Mouse (Mus musculus) intestine, embryonic 15.5 days (tissue): ENCODE results near the gene Ror1. TPM values are rescaled to one million over a fixed set of nuclear protein-coding genes. Genes with fewer than 3 reads are reported as not detected.
A peak's percentile ranks its signal among the peaks of the same experiment; 100 is the strongest.

Experiments used
- ATAC-seq: fragments of 200-750 bp; cut with Nextera tagmentation; 2 replicates; pipeline ENCODE4 v1.8.0; 2017; ENCODE audit warnings: moderate TSS enrichment, moderate library complexity
- H3K27ac ChIP-seq: fragments of 300-500 bp; sonication (generic); 2 replicates; pipeline ENCODE4 v1.5.1; 2015; ENCODE audit warnings: mild to moderate bottlenecking, inconsistent platforms
- H3K27me3 ChIP-seq: fragments of 300-500 bp; sonication (generic); replicated peaks from 2 replicates; pipeline ENCODE4 v1.6.1; 2015; ENCODE audit warnings: inconsistent platforms
- H3K36me3 ChIP-seq: fragments of 300-500 bp; sonication (generic); 2 replicates; pipeline ENCODE4 v1.6.1; 2015; ENCODE audit warnings: inconsistent platforms
- H3K4me1 ChIP-seq: fragments of 300-500 bp; sonication (generic); replicated peaks from 2 replicates; pipeline ENCODE4 v1.6.1; 2015; ENCODE audit warnings: inconsistent platforms
- H3K4me2 ChIP-seq: fragments of 300-500 bp; sonication (generic); replicated peaks from 2 replicates; pipeline ENCODE4 v1.6.1; 2015; ENCODE audit warnings: mild to moderate bottlenecking, inconsistent platforms
- H3K4me3 ChIP-seq: fragments of 300-500 bp; sonication (generic); replicated peaks from 2 replicates; pipeline ENCODE4 v1.5.1; 2015; ENCODE audit warnings: inconsistent platforms
- H3K9ac ChIP-seq: fragments of 300-500 bp; sonication (generic); 2 replicates; pipeline ENCODE4 v1.6.1; 2015; ENCODE audit warnings: inconsistent platforms
- H3K9me3 ChIP-seq: fragments of 300-500 bp; sonication (generic); 2 replicates; pipeline ENCODE4 v1.6.1; 2016; ENCODE audit warnings: inconsistent platforms
- WGBS: fragments of 180-500 bp; shearing (Covaris S2); methylation state at CpG from one replicate; pipeline ENCODE4 v1.1.7; 2015; 5-methylcytosine and 5-hydroxymethylcytosine counted together
- polyA plus RNA-seq: library from polyadenylated mRNA; unstranded; fragments of >200 nt; fragmentation: Nextera tagmentation; extraction: Ambion mirVana; gene quantifications from 2 replicates; pipeline ENCODE4 v1.2.1, GENCODE M21; 2015

Gene Ror1
- polyA plus RNA-seq: 8.0 and 9.3 TPM in 2 replicates

DNA sequence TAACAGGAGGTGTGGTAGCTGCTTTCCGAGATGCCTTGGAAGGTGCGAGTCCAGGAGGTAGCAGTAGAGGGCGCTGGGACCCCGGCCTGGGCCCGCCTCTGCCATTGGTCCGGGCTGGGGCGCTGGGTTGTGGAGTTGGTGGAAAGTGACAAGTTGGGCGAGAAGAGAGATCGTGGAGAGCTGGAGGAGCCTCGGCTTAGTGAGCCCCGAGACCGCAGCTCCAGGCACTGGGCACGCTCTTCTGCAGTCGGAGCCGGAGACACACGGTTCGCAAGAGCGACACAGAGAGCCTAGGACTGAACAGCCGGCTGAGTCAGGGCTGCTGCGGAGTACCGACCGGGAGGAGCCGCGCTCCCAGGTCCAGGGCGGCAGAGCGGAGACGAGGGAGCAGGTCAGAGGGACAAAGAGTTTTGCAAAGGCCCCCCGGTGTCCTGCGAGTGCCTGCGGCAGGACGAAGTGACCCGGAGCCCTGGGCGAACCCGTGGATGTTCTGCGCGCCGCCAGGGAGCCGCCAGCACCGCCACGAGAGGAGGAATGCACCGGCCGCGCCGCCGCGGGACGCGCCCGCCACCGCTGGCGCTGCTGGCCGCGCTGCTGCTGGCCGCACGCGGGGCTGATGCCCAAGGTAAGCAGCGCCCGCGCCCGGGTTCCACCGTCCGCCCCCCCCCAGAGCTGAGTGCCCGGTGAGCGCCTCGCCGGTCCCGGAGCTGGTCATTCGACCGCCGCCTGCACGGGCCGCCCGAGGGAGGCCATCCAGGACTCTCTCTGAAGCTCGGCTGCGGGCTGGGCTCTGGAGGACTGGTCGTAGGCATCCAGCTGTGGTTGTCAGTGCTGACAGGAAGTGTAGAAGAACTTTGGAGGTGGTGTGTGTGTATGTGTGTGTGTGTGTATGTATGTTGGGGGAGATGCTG lies at the start of gene Ror1:
Gene Ror1, plus strand, starts transcription at position 107 of the 911 bp plus-strand sequence.
- Histone ChIP-seq H3K36me3 (no peaks in the 10 kb centered on the region), H3K27ac (peak within 1 kb of the TSS; percentile 87), H3K9me3 (no peaks in the 10 kb centered on the region), H3K27me3 (no peaks in the 10 kb centered on the region), H3K9ac (peak within 1 kb of the TSS; percentile 75), H3K4me1 (peaks cover 3% of the 10 kb centered on the region; the same call in 1 of the 2 replicates), H3K4me3 (peak within 1 kb of the TSS; percentile 83), H3K4me2 (peak within 1 kb of the TSS; percentile 91)
- WGBS: 0% methylated on average over 75 of the region's 76 CpGs
- ATAC-seq: peak; percentile 92

DNA sequence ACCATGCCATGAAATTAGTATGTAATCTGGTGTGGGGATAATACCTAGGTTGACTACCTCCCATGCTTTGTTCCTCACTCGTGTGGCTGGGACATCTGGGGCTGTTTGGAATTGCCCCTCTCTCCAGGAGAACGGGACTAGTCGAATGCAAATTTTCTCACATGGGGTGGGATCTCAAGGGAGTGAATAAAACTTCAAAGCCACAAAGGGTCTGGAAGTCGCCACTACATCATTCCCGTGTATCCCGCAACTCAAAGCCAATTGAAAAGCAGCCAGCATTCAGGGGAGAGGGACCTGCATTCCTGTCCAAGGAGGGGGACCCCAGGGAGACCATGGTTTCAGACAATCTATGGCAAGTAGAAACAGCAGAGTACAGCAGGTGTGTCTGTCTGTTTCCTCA lies 48.5 kb upstream of the Ror1 start:
- no peak overlapping the region for H3K9ac ChIP-seq
- no peak overlapping the region for H3K4me2 ChIP-seq
- no peak overlapping the region for H3K27ac ChIP-seq
- 57% methylated on average over 6 of the region's 6 CpGs for WGBS
- H3K9me3 ChIP-seq: no peaks in the 10 kb centered on the region
- no peaks in the 10 kb centered on the region for H3K36me3 ChIP-seq
- no peaks in the 10 kb centered on the region for H3K27me3 ChIP-seq
- ATAC-seq: no peak
- no peak overlapping the region for H3K4me3 ChIP-seq
- H3K4me1 ChIP-seq: 0 out of 2 replicates have a peak, but pooled peaks cover 8% of the 10 kb centered on the region

DNA sequence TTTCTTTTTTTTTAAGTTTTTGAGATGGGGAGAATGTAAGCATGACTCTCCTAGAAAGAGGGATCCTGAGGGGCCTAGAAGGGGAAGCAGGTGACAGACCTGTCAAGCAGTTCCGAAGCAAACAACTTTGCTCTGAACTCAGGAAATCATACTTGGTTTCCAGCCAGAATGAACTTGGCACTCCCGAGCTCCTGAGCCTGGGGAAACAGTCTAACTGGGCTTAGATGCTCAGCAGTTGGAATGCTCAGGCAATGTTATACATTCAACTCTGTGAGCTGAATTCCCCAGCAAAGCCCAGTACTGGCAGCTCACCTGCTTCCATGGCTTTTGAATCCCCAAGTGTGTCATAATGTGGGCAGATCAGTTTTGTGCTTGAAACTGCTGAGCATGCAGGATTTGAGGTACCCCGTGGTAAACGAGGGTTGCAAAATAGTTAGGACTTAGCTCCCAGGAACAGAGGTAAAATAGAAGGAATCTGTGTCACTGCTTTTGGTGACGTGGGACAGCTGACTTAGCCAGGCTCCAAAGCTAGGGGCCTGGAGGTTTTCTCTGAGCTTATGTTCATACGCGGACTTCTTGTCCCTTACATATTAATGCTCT lies 47.1 kb upstream of the Ror1 start:
- WGBS: 55% methylated on average over 7 of the region's 7 CpGs
- ATAC-seq: no peak
- 0 out of 2 replicates have a peak, but pooled peaks cover 8% of the 10 kb centered on the region for H3K4me1 ChIP-seq
- H3K9ac ChIP-seq: no peak overlapping the region
- H3K4me2 ChIP-seq: no peak overlapping the region
- H3K9me3 ChIP-seq: no peaks in the 10 kb centered on the region
- peak overlapping the region; percentile 2; the same call in 1 of the 2 replicates for H3K27ac ChIP-seq
- no peaks in the 10 kb centered on the region for H3K36me3 ChIP-seq
- no peaks in the 10 kb centered on the region for H3K27me3 ChIP-seq
- no peak overlapping the region for H3K4me3 ChIP-seq

DNA sequence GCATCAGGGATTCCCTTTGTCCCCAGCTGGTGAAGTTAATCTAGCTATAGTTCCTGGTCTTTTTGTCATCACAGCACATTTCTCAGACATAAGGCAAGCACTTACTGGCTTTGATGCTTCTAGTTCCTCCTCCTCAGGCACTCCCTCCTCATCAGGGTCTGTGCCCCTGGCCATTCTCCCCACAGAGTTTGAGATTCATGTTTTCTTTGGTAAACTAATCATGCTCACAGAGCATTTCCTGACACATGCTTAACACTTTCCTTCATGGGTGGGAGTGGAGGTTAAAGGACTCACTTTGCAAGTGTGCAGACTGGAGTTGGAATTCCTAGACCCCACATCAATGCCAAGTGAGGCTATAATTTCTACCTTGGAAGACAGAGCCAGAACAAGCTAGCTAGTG lies 43.8 kb upstream of the Ror1 start:
- H3K9ac ChIP-seq: no peak overlapping the region
- H3K4me2 ChIP-seq: no peak overlapping the region
- no peaks in the 10 kb centered on the region for H3K9me3 ChIP-seq
- H3K27me3 ChIP-seq: no peaks in the 10 kb centered on the region
- no peaks in the 10 kb centered on the region for H3K36me3 ChIP-seq
- no peak overlapping the region for H3K27ac ChIP-seq
- ATAC-seq: no peak
- peaks cover 10% of the 10 kb centered on the region; the same call in 1 of the 2 replicates for H3K4me1 ChIP-seq
- no peak overlapping the region for H3K4me3 ChIP-seq

DNA sequence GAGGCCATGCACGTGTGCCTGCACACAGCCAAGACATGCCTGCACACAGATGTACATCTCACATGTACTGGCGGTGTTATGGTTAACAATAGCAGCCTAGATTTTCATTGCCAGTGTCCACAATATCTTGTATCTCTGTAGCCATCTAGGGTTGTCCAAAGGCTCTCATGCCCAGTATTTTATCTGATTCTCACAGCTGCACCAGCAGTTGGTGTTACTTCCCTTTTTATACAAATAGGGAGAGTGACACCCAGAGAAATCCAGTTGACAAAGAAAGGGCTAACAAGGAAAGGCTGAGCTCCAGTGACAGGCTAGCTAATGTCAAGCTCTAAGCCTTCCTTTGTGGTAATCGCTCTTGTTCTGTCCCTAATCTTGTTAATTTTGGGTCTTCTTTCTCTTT lies 43.3 kb upstream of the Ror1 start:
- peaks cover 10% of the 10 kb centered on the region; the same call in 1 of the 2 replicates for H3K4me1 ChIP-seq
- H3K9ac ChIP-seq: no peak overlapping the region
- H3K27me3 ChIP-seq: no peaks in the 10 kb centered on the region
- no peak overlapping the region for H3K4me2 ChIP-seq
- no peak overlapping the region for H3K27ac ChIP-seq
- H3K4me3 ChIP-seq: no peak overlapping the region
- 61% methylated on average over 3 of the region's 3 CpGs for WGBS
- no peak for ATAC-seq
- H3K36me3 ChIP-seq: no peaks in the 10 kb centered on the region
- H3K9me3 ChIP-seq: no peaks in the 10 kb centered on the region

DNA sequence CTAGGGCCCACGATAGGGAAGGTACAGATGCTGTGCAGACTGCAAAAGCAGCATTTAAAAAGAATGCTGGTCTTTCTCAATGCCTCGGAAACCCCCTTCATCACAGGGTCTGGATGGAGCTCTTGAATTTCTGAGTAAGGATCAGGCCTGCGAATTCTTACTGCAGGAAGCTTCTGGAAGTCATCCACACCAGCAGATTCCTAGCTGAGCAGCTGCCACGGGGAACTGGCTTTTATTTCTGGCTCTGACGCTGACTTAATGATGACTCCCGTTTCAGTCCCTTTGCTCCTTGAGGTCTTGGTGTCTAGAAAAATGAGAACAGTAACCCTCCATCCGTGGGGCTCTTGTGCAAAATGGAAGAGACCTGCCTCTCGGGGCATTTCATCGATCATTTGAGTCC lies 39.5 kb upstream of the Ror1 start:
- Histone ChIP-seq H3K9me3 (no peaks in the 10 kb centered on the region), H3K27ac (no peak overlapping the region), H3K4me3 (no peak overlapping the region), H3K36me3 (no peaks in the 10 kb centered on the region), H3K4me2 (no peak overlapping the region), H3K4me1 (peaks cover 3% of the 10 kb centered on the region; the same call in 1 of the 2 replicates), H3K27me3 (no peaks in the 10 kb centered on the region), H3K9ac (no peak overlapping the region)
- 45% methylated on average over 9 of the region's 9 CpGs for WGBS
- ATAC-seq: no peak; the same call in 1 of the 2 replicates

DNA sequence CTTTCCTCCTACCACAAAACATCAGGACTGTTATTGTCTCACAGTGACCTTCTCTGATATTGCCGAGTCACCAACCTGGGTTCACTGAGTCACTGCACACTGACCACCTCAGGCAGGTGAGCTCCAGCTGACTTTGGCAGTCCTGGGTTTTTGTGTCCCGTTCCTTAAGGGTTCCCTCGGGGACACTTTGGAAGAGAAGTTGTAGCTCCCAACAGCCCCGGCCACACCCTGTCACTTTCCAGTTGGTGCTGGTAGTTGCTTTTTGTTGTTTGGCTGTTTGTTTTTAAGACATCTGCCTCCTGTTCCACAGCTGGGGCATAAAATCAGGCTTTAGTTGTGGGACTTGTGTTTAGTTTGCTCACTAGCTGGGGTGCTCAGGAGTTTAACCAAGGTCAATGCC lies 39.1 kb upstream of the Ror1 start:
- WGBS: 58% methylated on average over 4 of the region's 4 CpGs

DNA sequence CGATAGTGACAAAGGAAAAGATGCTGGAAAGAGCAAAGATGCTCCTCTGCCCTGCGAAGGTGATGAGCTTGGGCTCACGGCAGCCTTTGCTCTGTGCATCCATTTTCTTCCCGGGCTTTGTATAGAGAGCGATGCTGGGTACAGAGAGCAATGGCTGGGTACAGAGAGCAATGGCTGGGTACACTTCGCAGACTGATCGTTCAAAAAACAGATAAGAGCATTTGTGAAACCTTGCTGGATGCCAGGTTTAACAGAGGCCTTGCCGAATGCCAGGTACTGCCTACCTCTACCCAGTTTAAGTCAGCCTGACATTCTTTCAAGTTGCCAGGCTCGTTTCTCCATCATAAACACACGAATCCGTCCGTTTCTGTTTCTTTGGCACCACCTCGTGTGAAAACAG lies 38.2 kb upstream of the Ror1 start:
- H3K27ac ChIP-seq: no peak overlapping the region
- H3K4me2 ChIP-seq: no peak overlapping the region
- ATAC-seq: no peak
- H3K36me3 ChIP-seq: no peaks in the 10 kb centered on the region
- H3K4me1 ChIP-seq: peaks cover 3% of the 10 kb centered on the region; the same call in 1 of the 2 replicates
- H3K4me3 ChIP-seq: no peak overlapping the region
- no peaks in the 10 kb centered on the region for H3K27me3 ChIP-seq
- H3K9me3 ChIP-seq: no peaks in the 10 kb centered on the region
- 86% methylated on average over 13 of the region's 13 CpGs for WGBS
- H3K9ac ChIP-seq: no peak overlapping the region

More for the DNA sequence above, 39.1 kb upstream of the Ror1 start:
- Histone ChIP-seq H3K36me3 (no peaks in the 10 kb centered on the region), H3K4me2 (no peak overlapping the region), H3K9me3 (no peaks in the 10 kb centered on the region), H3K9ac (no peak overlapping the region), H3K4me3 (no peak overlapping the region), H3K27ac (no peak overlapping the region), H3K4me1 (peaks cover 3% of the 10 kb centered on the region; the same call in 1 of the 2 replicates), H3K27me3 (no peaks in the 10 kb centered on the region)
- ATAC-seq: no peak

DNA sequence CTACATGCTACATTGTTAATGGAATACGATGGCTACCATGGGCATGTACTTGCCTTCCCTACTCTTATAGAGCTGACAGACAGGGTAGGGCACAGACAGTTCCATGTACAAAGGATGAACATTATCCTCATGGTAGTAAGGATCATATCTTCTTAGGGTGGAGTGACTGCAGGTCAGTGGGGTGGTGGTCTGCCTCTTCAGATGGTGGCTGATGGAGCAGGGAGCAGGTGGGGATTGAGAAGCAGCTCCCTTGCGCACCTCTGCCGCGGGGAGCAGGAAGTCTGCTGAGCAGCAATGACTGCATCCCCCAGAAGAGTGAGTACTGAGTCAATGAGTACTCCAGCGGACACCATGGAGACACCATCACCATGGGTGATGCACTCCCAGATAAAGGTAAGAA lies 37.0 kb upstream of the Ror1 start:
- 91% methylated on average over 5 of the region's 5 CpGs for WGBS
- H3K4me2 ChIP-seq: no peak overlapping the region

DNA sequence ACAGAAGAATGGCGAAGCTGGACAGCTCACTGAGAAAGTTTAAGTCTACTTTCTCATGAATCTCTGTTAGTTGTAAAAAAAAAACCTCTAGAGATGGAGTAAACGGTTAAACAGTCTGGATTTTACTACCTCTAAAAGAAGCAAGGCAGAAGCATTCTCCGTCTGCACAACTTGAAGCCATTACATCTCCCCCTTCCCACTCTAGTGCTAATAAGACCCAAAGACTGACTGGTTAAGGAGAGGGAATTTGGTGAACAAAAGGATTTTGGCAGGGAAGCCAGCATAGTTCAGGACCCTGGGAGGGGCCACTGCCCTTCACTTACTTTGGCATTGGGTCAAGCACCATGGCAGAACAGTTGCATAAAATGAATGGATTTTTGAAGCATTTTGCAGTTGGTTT lies 35.8 kb upstream of the Ror1 start:
- WGBS: 42% methylated on average over 3 of the region's 3 CpGs
- Histone ChIP-seq H3K36me3 (no peaks in the 10 kb centered on the region), H3K4me2 (no peak overlapping the region), H3K27ac (no peak overlapping the region), H3K9me3 (no peaks in the 10 kb centered on the region), H3K4me1 (peaks cover 3% of the 10 kb centered on the region; the same call in 1 of the 2 replicates), H3K4me3 (no peak overlapping the region), H3K27me3 (no peaks in the 10 kb centered on the region), H3K9ac (no peak overlapping the region)
- ATAC-seq: no peak

More for the DNA sequence above, 37.0 kb upstream of the Ror1 start:
- Histone ChIP-seq H3K4me1 (peaks cover 3% of the 10 kb centered on the region; the same call in 1 of the 2 replicates), H3K27me3 (no peaks in the 10 kb centered on the region), H3K9ac (no peak overlapping the region), H3K9me3 (no peaks in the 10 kb centered on the region), H3K36me3 (no peaks in the 10 kb centered on the region), H3K4me3 (no peak overlapping the region), H3K27ac (no peak overlapping the region)
- no peak for ATAC-seq

DNA sequence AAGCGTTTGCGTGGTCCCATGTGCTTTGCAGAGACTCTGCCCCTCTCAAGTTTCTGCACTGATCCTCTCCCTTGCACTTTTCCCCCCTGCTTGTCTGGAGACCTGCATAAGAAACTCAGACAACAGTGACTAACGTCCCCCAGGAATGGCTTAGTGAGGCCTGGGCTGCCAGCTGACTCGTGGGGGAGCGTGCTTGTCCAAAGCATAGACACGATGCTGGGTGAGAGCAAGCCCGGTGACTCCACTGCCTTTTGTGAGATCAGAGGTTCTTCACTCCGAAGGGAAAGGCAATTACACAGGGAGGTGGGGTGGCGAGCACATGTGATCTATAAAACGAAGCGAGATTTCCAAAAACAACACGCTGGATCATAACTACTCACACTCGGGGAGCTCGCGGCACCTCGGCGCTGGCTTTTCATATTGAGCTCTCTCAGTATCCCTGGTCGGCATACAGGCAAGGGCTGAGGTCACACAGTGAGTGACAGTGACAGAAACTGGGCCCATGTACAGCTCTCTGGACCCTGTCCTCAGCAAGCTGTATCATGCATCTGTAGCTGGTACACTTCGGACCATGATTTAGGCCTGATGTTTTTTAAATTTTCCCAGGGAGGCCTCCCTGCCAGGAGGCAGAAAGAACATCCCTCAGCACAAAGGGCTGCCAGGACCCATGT lies 34.1 kb upstream of the Ror1 start:
- H3K36me3 ChIP-seq: no peaks in the 10 kb centered on the region
- no peaks in the 10 kb centered on the region for H3K9me3 ChIP-seq
- no peak overlapping the region for H3K27ac ChIP-seq
- WGBS: 68% methylated on average over 19 of the region's 19 CpGs
- H3K4me2 ChIP-seq: no peak overlapping the region
- no peaks in the 10 kb centered on the region for H3K27me3 ChIP-seq
- no peak for ATAC-seq
- no peak overlapping the region for H3K4me3 ChIP-seq
- H3K4me1 ChIP-seq: no peaks in the 10 kb centered on the region
- H3K9ac ChIP-seq: no peak overlapping the region

DNA sequence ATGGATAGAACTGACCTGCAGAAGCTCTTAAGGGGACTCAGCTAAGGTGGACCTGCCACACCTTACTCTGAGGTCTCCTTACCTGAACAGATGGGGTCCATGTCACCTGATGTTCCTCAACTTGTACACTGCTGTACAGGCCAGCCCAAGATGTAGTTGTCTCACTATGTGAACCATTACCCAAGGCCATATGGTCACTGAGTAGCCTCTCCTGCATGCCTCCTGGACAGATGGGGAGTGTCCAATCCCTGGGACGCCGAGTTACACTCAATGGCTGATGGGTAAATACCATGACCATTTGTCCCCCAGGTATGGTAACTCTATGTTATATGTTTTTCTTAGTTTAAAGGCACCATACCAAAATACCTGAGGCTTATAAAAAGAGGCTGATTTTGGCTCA lies 29.9 kb upstream of the Ror1 start:
- H3K4me2 ChIP-seq: no peak overlapping the region
- no peak for ATAC-seq
- H3K4me1 ChIP-seq: no peaks in the 10 kb centered on the region
- no peaks in the 10 kb centered on the region for H3K27me3 ChIP-seq
- 81% methylated on average over 2 of the region's 2 CpGs for WGBS
- H3K27ac ChIP-seq: no peak overlapping the region
- H3K36me3 ChIP-seq: no peaks in the 10 kb centered on the region
- H3K9me3 ChIP-seq: no peaks in the 10 kb centered on the region
- H3K4me3 ChIP-seq: no peak overlapping the region
- H3K9ac ChIP-seq: no peak overlapping the region
